Mouse (Mus musculus) midbrain, embryonic 14.5 days (tissue): ENCODE results near the gene Sez6l2. TPM values are rescaled to one million over a fixed set of nuclear protein-coding genes. Genes with fewer than 3 reads are reported as not detected.

Source experiments
- ATAC-seq: fragments of 200-750 bp; cut with Nextera tagmentation; 2 replicates; pipeline ENCODE4 v1.8.0; 2017; ENCODE audit warnings: moderate number of reproducible peaks, moderate library complexity; ENCODE audit not compliant: low FRiP score, low TSS enrichment
- DNase-seq: peaks from one replicate; pipeline ENCODE4 v3.0.0-alpha.2; 2015
- H3K27ac ChIP-seq: fragments of 300-500 bp; sonication (generic); replicated peaks from 2 replicates; pipeline ENCODE4 v1.5.1; 2014; ENCODE audit warnings: mild to moderate bottlenecking, low read depth, low read length, moderate library complexity
- H3K27me3 ChIP-seq: fragments of 300-500 bp; sonication (generic); 2 replicates; pipeline ENCODE4 v1.6.1; 2014; ENCODE audit warnings: low read length, control low read depth, mixed read lengths; ENCODE audit not compliant: control insufficient read depth, insufficient read depth
- H3K36me3 ChIP-seq: fragments of 300-500 bp; sonication (generic); 2 replicates; pipeline ENCODE4 v1.6.1; 2014; ENCODE audit warnings: low read length, control low read depth; ENCODE audit not compliant: control insufficient read depth, insufficient read depth
- H3K4me1 ChIP-seq: fragments of 300-500 bp; sonication (generic); 2 replicates; pipeline ENCODE4 v1.6.1; 2014; ENCODE audit warnings: mild to moderate bottlenecking, antibody characterized with exemption, low read length, control low read depth; ENCODE audit not compliant: control insufficient read depth, insufficient read depth
- H3K4me2 ChIP-seq: fragments of 300-500 bp; sonication (generic); 2 replicates; pipeline ENCODE4 v1.6.1; 2014; ENCODE audit warnings: mild to moderate bottlenecking, low read length, moderate library complexity
- H3K4me3 ChIP-seq: fragments of 300-500 bp; sonication (generic); replicated peaks from 2 replicates; pipeline ENCODE4 v1.5.1; 2014; ENCODE audit warnings: low read depth, low read length
- H3K9ac ChIP-seq: fragments of 300-500 bp; sonication (generic); replicated peaks from 2 replicates; pipeline ENCODE4 v1.6.1; 2014; ENCODE audit warnings: mild to moderate bottlenecking, low read length, moderate library complexity
- H3K9me3 ChIP-seq: fragments of 300-500 bp; sonication (generic); 2 replicates; pipeline ENCODE4 v1.6.1; 2016; ENCODE audit warnings: low read length, control low read depth, mixed read lengths; ENCODE audit not compliant: control insufficient read depth
- WGBS: fragments of 180-500 bp; shearing (Covaris S2); extraction: QIAGEN DNeasy Blood & Tissue Kit; methylation state at CpG from one replicate; pipeline ENCODE4 v1.1.7; 2014; 5-methylcytosine and 5-hydroxymethylcytosine counted together
- polyA plus RNA-seq: library from polyadenylated mRNA; unstranded; fragments of >200 nt; fragmentation: Nextera tagmentation; extraction: Ambion mirVana; gene quantifications from 2 replicates; pipeline ENCODE4 v1.2.1, GENCODE M21; 2014

The Sez6l2 gene
- polyA plus RNA-seq, 1 experiment from 2014 or later, result 59.1 TPM

GRCm38 (mm10) chr7:126950647-126951615 lies 568 bp downstream of the Sez6l2 start:
- H3K4me1 ChIP-seq, result peaks cover 30% of the 10 kb centered on the region
- no peaks in the 10 kb centered on the region for H3K27me3 ChIP-seq
- WGBS, result 5% methylated on average over 26 of the region's 26 CpGs
- peak overlapping the region; percentile 64 for H3K4me3 ChIP-seq
- DNase-seq (peak; percentile 41), ATAC-seq (0 out of 2 replicates have a peak, but pooled peaks have one; percentile 12)
- H3K36me3 ChIP-seq, result peaks cover 25% of the 10 kb centered on the region
- H3K9ac ChIP-seq, result peak overlapping the region; percentile 81
- no peaks in the 10 kb centered on the region for H3K9me3 ChIP-seq
- peak overlapping the region; percentile 98 for H3K4me2 ChIP-seq
- H3K27ac ChIP-seq, result peak overlapping the region; percentile 95

- Histone ChIP-seq H3K27ac (peak overlapping the region; percentile 95; the same call in 1 of the 2 replicates), H3K4me1 (peaks cover 30% of the 10 kb centered on the region), H3K4me3 (peak overlapping the region; percentile 64), H3K9me3 (no peaks in the 10 kb centered on the region), H3K36me3 (peaks cover 24% of the 10 kb centered on the region), H3K9ac (peak overlapping the region; percentile 81), H3K27me3 (no peaks in the 10 kb centered on the region), H3K4me2 (peak overlapping the region; percentile 98)
- WGBS, result 22% methylated on average over 4 of the region's 4 CpGs
- no peak for DNase-seq
- ATAC-seq, result no peak
Observed at GRCm38 (mm10) chr7:126951741-126952140, 1.4 kb downstream of the Sez6l2 start.

- DNase-seq, result no peak
- Histone ChIP-seq H3K4me2 (peak overlapping the region; percentile 98), H3K9ac (peak overlapping the region; percentile 81), H3K27me3 (no peaks in the 10 kb centered on the region), H3K9me3 (no peaks in the 10 kb centered on the region), H3K4me1 (peaks cover 29% of the 10 kb centered on the region), H3K27ac (no peak overlapping the region), H3K4me3 (peak overlapping the region; percentile 64), H3K36me3 (peaks cover 30% of the 10 kb centered on the region)
- WGBS, result 0% methylated on average over 8 of the region's 8 CpGs
- ATAC-seq, result no peak
Observed at GRCm38 (mm10) chr7:126952646-126953045, 2.3 kb downstream of the Sez6l2 start.

GRCm38 (mm10) chr7:126955125-126955524 lies 4.8 kb downstream of the Sez6l2 start:
- H3K9ac ChIP-seq, result no peak overlapping the region
- peaks cover 53% of the 10 kb centered on the region for H3K36me3 ChIP-seq
- H3K27ac ChIP-seq, result no peak overlapping the region
- ATAC-seq, result no peak
- H3K4me3 ChIP-seq, result no peak overlapping the region
- H3K27me3 ChIP-seq, result no peaks in the 10 kb centered on the region
- H3K4me1 ChIP-seq, result peaks cover 15% of the 10 kb centered on the region
- WGBS, result 63% methylated on average over 3 of the region's 3 CpGs
- no peak overlapping the region for H3K4me2 ChIP-seq
- no peak for DNase-seq
- no peaks in the 10 kb centered on the region for H3K9me3 ChIP-seq

GRCm38 (mm10) chr7:126959780-126960179 lies 9.4 kb downstream of the Sez6l2 start:
- WGBS, result 76% methylated on average over 9 of the region's 9 CpGs
- Histone ChIP-seq H3K9ac (no peak overlapping the region), H3K4me3 (no peak overlapping the region), H3K36me3 (peaks cover 85% of the 10 kb centered on the region), H3K27ac (no peak overlapping the region), H3K9me3 (no peaks in the 10 kb centered on the region), H3K4me1 (no peaks in the 10 kb centered on the region), H3K4me2 (no peak overlapping the region), H3K27me3 (no peaks in the 10 kb centered on the region)
- no peak for ATAC-seq
- DNase-seq, result no peak

- no peak overlapping the region for H3K4me3 ChIP-seq
- WGBS, result 89% methylated on average over 5 of the region's 5 CpGs
- H3K4me1 ChIP-seq, result no peaks in the 10 kb centered on the region
- H3K27ac ChIP-seq, result no peak overlapping the region
- no peaks in the 10 kb centered on the region for H3K9me3 ChIP-seq
- H3K9ac ChIP-seq, result no peak overlapping the region
- no peaks in the 10 kb centered on the region for H3K27me3 ChIP-seq
- no peak for ATAC-seq
- no peak for DNase-seq
- peaks cover 90% of the 10 kb centered on the region for H3K36me3 ChIP-seq
- no peak overlapping the region for H3K4me2 ChIP-seq
Observed at GRCm38 (mm10) chr7:126961095-126961494, 10.7 kb downstream of the Sez6l2 start.

- no peak overlapping the region for H3K4me2 ChIP-seq
- no peak overlapping the region for H3K27ac ChIP-seq
- no peaks in the 10 kb centered on the region for H3K27me3 ChIP-seq
- peaks cover 91% of the 10 kb centered on the region for H3K36me3 ChIP-seq
- no peaks in the 10 kb centered on the region for H3K9me3 ChIP-seq
- no peak overlapping the region for H3K9ac ChIP-seq
- H3K4me1 ChIP-seq, result no peaks in the 10 kb centered on the region
- WGBS, result 90% methylated on average over 4 of the region's 4 CpGs
- no peak for DNase-seq
- H3K4me3 ChIP-seq, result no peak overlapping the region
- ATAC-seq, result no peak
Observed at GRCm38 (mm10) chr7:126961965-126962364, 11.6 kb downstream of the Sez6l2 start.

GRCm38 (mm10) chr7:126963548-126964286 lies 13.4 kb downstream of the Sez6l2 start:
- H3K27me3 ChIP-seq, result no peaks in the 10 kb centered on the region
- H3K9ac ChIP-seq, result no peak overlapping the region
- H3K4me3 ChIP-seq, result no peak overlapping the region
- peak; percentile 61 for DNase-seq
- H3K27ac ChIP-seq, result no peak overlapping the region
- 30% methylated on average over 19 of the region's 19 CpGs for WGBS
- H3K9me3 ChIP-seq, result no peaks in the 10 kb centered on the region
- H3K36me3 ChIP-seq, result peaks cover 91% of the 10 kb centered on the region
- no peak for ATAC-seq
- no peaks in the 10 kb centered on the region for H3K4me1 ChIP-seq
- H3K4me2 ChIP-seq, result no peak overlapping the region
